In genomic region chr5:125172831-125173615, GRCm38 (mm10) we compare ENCODE assay signal across 9 mouse cellular contexts. TPM values are rescaled to one million over a fixed set of nuclear protein-coding genes. Genes with fewer than 3 reads are reported as not detected.
A peak's percentile ranks its signal among the peaks of the same experiment; 100 is the strongest.
DNase-seq lines count a peak whose midpoint lies in the region; ATAC-seq and TF ChIP-seq lines count a peak whose summit lies in the region.
"Had no signal": no experiment of that assay in that cellular context is flagged by ENCODE, and none has a peak within 500 bp of the region (broad histone marks: within the 10 kb centered on the region; RNA-seq: fewer than 3 reads in every experiment).

No protein-coding gene starts in this region.

- H3K4me2 ChIP-seq in lung, embryonic 15.5 days: peak overlapping the region; percentile 5; the same call in 1 of the 2 replicates
- H3K4me2 ChIP-seq in forebrain, embryonic 15.5 days (replicated peaks): 0 out of 2 replicates have a peak overlapping the region, but pooled peaks have one; percentile 11
- H3K4me2 ChIP-seq in limb, embryonic 15.5 days: 0 out of 2 replicates have a peak overlapping the region, but pooled peaks have one; percentile 2
- H3K4me2 ChIP-seq: liver, embryonic 15.5 days had no signal

- TF ChIP-seq POLR2A in lung, adult 2 months (IDR thresholded peaks at IDR 0.05; ENCODE audit: borderline replicate concordance, extremely low read depth, low read depth, low read length): no peak

- H3K36me3 ChIP-seq in lung, embryonic 15.5 days: no peaks in the 10 kb centered on the region
- H3K36me3 ChIP-seq in forebrain, embryonic 15.5 days: no peaks in the 10 kb centered on the region
- peaks cover 4% of the 10 kb centered on the region; the same call in 1 of the 2 replicates for H3K36me3 ChIP-seq in limb, embryonic 15.5 days
- H3K36me3 ChIP-seq: liver, embryonic 15.5 days had no signal

- H3K4me1 ChIP-seq in lung, embryonic 15.5 days: peaks cover 86% of the 10 kb centered on the region
- H3K4me1 ChIP-seq in lung, adult 2 months (ENCODE audit: control insufficient read depth, insufficient read depth, low read length): peaks cover 55% of the 10 kb centered on the region
- peaks cover 89% of the 10 kb centered on the region for H3K4me1 ChIP-seq in forebrain, embryonic 15.5 days
- peaks cover 86% of the 10 kb centered on the region for H3K4me1 ChIP-seq in limb, embryonic 15.5 days

- H3K9ac ChIP-seq in lung, embryonic 15.5 days: no peak overlapping the region
- no peak overlapping the region; the same call in 1 of the 2 replicates for H3K9ac ChIP-seq in forebrain, embryonic 15.5 days (replicated peaks)
- H3K9ac ChIP-seq in limb, embryonic 15.5 days: no peak overlapping the region
- H3K9ac ChIP-seq: liver, embryonic 15.5 days had no signal

- no peaks in the 10 kb centered on the region for H3K27me3 ChIP-seq in lung, embryonic 15.5 days
- H3K27me3 ChIP-seq in forebrain, embryonic 15.5 days: no peaks in the 10 kb centered on the region
- no peaks in the 10 kb centered on the region for H3K27me3 ChIP-seq in limb, embryonic 15.5 days

- intact Hi-C loops in heart, postnatal 14 days (cut with DNase I): no loop called here

- whole genome bisulfite sequencing in lung, embryonic 15.5 days: 55% methylated on average over 12 of the region's 12 CpGs
- WGBS in lung, adult 2 months: 59% methylated on average over 12 of the region's 12 CpGs
- 22% methylated on average over 12 of the region's 12 CpGs for WGBS in forebrain, embryonic 15.5 days
- WGBS in limb, embryonic 15.5 days: 52% methylated on average over 12 of the region's 12 CpGs

- no peak overlapping the region for H3K4me3 ChIP-seq in lung, embryonic 15.5 days
- H3K4me3 ChIP-seq in lung, adult 2 months (replicated peaks; ENCODE audit: extremely low read depth, low read depth, low read length): no peak overlapping the region
- H3K4me3 ChIP-seq in forebrain, embryonic 15.5 days: no peak overlapping the region
- H3K4me3 ChIP-seq in limb, embryonic 15.5 days: no peak overlapping the region
- H3K4me3 ChIP-seq: liver, embryonic 15.5 days had no signal

- H3K9me3 ChIP-seq in lung, embryonic 15.5 days: no peaks in the 10 kb centered on the region
- H3K9me3 ChIP-seq in forebrain, embryonic 15.5 days: no peaks in the 10 kb centered on the region
- H3K9me3 ChIP-seq in limb, embryonic 15.5 days: no peaks in the 10 kb centered on the region
- H3K9me3 ChIP-seq: liver, embryonic 15.5 days had no signal

- no peak for ATAC-seq in lung, embryonic 15.5 days (ENCODE audit: borderline replicate concordance, extremely low read depth, low FRiP score, low TSS enrichment)
- ATAC-seq in forebrain, embryonic 15.5 days (replicated peaks): peak; percentile 67
- no peak for ATAC-seq in limb, embryonic 15.5 days (ENCODE audit: insufficient number of reproducible peaks, low FRiP score, low TSS enrichment, low read depth)

- DNase-seq in lung, adult 2 months: no peak
- peak; percentile 71 for DNase-seq in testis, postnatal 10 days (ENCODE audit: low spot score)
- DNase-seq in layer of hippocampus, postnatal 25 days (ENCODE audit: extremely low spot score in 1 of 2, low spot score in 1 of 2): no peak
- no peak for DNase-seq in heart, postnatal 14 days
- DNase-seq: thymus, adult 18-20 months had no signal

- TF ChIP-seq CTCF in lung, adult 2 months (IDR thresholded peaks at IDR 0.05; ENCODE audit: insufficient read depth, low read length): no peak

- H3K27ac ChIP-seq in lung, embryonic 15.5 days: peak overlapping the region; percentile 70
- peak overlapping the region; percentile 85 for H3K27ac ChIP-seq in forebrain, embryonic 15.5 days (replicated peaks)
- peak overlapping the region; percentile 33; the same call in 1 of the 2 replicates for H3K27ac ChIP-seq in limb, embryonic 15.5 days
- H3K27ac ChIP-seq: liver, embryonic 15.5 days had no signal

RNA-seq across cellular contexts. Expression of gene Ncor2, which starts 6.0 kb away (rescaled TPM):
- 28.7 and 30.5 TPM in 2 replicates for polyA plus RNA-seq in lung, embryonic 15.5 days (2015; fragmentation: Nextera tagmentation; extraction: Ambion mirVana)
- polyA plus RNA-seq in lung, adult 2 months (2012; rRNA removed): 65.5 and 78.9 TPM in 2 replicates
- 30.2 and 31.6 TPM in 2 replicates for polyA plus RNA-seq in forebrain, embryonic 15.5 days (2015; fragmentation: Nextera tagmentation; extraction: Ambion mirVana)
- polyA plus RNA-seq in limb, embryonic 15.5 days (2015; fragmentation: Nextera tagmentation; extraction: Ambion mirVana): 32.7 and 34.1 TPM in 2 replicates
- total RNA-seq in layer of hippocampus, postnatal 25 days (2021): 100 to 1,000 TPM; 229 to 297 TPM
- 10 to 100 TPM; 89.1 to 98.5 TPM for total RNA-seq in heart, postnatal 14 days (2021)

Comparison
In these comparisons a context has a peak if more than half of its experiments do, and no peak if none do; other contexts are left out.
1. H3K27ac ChIP-seq: peak in every context shown above with its lines; median percentile 85 in forebrain, embryonic 15.5 days; 70 in lung, embryonic 15.5 days; 33 in limb, embryonic 15.5 days.